Mouse (Mus musculus) erythroblast, embryonic 14.5 days (primary cell): ENCODE data around the gene Scrn3. TPM values are rescaled to one million over a fixed set of nuclear protein-coding genes. Genes with fewer than 3 reads are reported as not detected.
A peak's percentile ranks its signal among the peaks of the same experiment; 100 is the strongest.

Experiments
- H3K27me3 ChIP-seq: 2 replicates; pipeline ENCODE4 v1.6.1; 2012; ENCODE audit warnings: inconsistent platforms; ENCODE audit not compliant: control insufficient read depth
- H3K36me3 ChIP-seq: 2 replicates; pipeline ENCODE4 v1.6.1; 2012; ENCODE audit warnings: mild to moderate bottlenecking, inconsistent platforms; ENCODE audit not compliant: control insufficient read depth
- H3K4me1 ChIP-seq: 2 replicates; pipeline ENCODE4 v1.6.1; 2012; ENCODE audit warnings: inconsistent platforms; ENCODE audit not compliant: control insufficient read depth
- H3K4me3 ChIP-seq: replicated peaks from 2 replicates; pipeline ENCODE3; 2012; ENCODE audit warnings: moderate library complexity, mild to moderate bottlenecking, inconsistent platforms
- H3K9me3 ChIP-seq: 2 replicates; pipeline ENCODE4 v1.6.1; 2012; ENCODE audit warnings: low read length, inconsistent platforms, mixed read lengths; ENCODE audit not compliant: control insufficient read depth
- GATA1 ChIP-seq: IDR thresholded peaks from 2 replicates; pipeline ENCODE4 v1.6.1; 2012; ENCODE audit warnings: low read length, inconsistent platforms, mixed read lengths
- TAL1 ChIP-seq: IDR thresholded peaks from 3 replicates; pipeline ENCODE4 v1.6.1; 2012; ENCODE audit warnings: low read length, inconsistent platforms, mixed read lengths
- polyA plus RNA-seq: library from polyadenylated mRNA; stranded (reverse); fragments of >175 nt; gene quantifications from 2 replicates; pipeline ENCODE4 v1.2.3, GENCODE M21; 2012

Gene Scrn3
- polyA plus RNA-seq, 1 experiment = 0.56 TPM

GRCm38 (mm10) chr2:73273249-73274118 lies 38.9 kb upstream of the Scrn3 start:
- H3K27me3 ChIP-seq = peaks cover 100% of the 10 kb centered on the region
- H3K9me3 ChIP-seq = peaks cover 38% of the 10 kb centered on the region
- peak overlapping the region; percentile 35 for H3K4me3 ChIP-seq
- H3K36me3 ChIP-seq = no peaks in the 10 kb centered on the region
- peaks cover 27% of the 10 kb centered on the region for H3K4me1 ChIP-seq
- TF ChIP-seq GATA1 (no peak), TAL1 (no peak)

GRCm38 (mm10) chr2:73274119-73274920 lies 38.1 kb upstream of the Scrn3 start:
- Histone ChIP-seq H3K4me3 (no peak overlapping the region), H3K4me1 (peaks cover 33% of the 10 kb centered on the region), H3K36me3 (no peaks in the 10 kb centered on the region), H3K27me3 (peaks cover 100% of the 10 kb centered on the region), H3K9me3 (peaks cover 43% of the 10 kb centered on the region)
- TF ChIP-seq GATA1 (no peak), TAL1 (no peak)

- Histone ChIP-seq H3K36me3 (no peaks in the 10 kb centered on the region), H3K27me3 (peaks cover 100% of the 10 kb centered on the region), H3K4me3 (no peak overlapping the region), H3K4me1 (peaks cover 34% of the 10 kb centered on the region), H3K9me3 (peaks cover 41% of the 10 kb centered on the region)
- no peak for TF ChIP-seq GATA1
- TF ChIP-seq TAL1 = no peak
Observed at GRCm38 (mm10) chr2:73275261-73276040, 37.0 kb upstream of the Scrn3 start.

- no peaks in the 10 kb centered on the region for H3K36me3 ChIP-seq
- H3K4me1 ChIP-seq = peaks cover 40% of the 10 kb centered on the region
- H3K4me3 ChIP-seq = no peak overlapping the region
- peaks cover 45% of the 10 kb centered on the region for H3K9me3 ChIP-seq
- TF ChIP-seq GATA1 (no peak), TAL1 (no peak)
- peaks cover 100% of the 10 kb centered on the region for H3K27me3 ChIP-seq
Observed at GRCm38 (mm10) chr2:73276141-73276571, 36.2 kb upstream of the Scrn3 start.

GRCm38 (mm10) chr2:73277021-73277708 lies 35.2 kb upstream of the Scrn3 start:
- Histone ChIP-seq H3K4me1 (peaks cover 39% of the 10 kb centered on the region), H3K27me3 (peaks cover 100% of the 10 kb centered on the region)

GRCm38 (mm10) chr2:73277709-73278075 lies 34.7 kb upstream of the Scrn3 start:
- peaks cover 100% of the 10 kb centered on the region for H3K27me3 ChIP-seq
- H3K36me3 ChIP-seq = peaks cover 1% of the 10 kb centered on the region
- H3K4me3 ChIP-seq = no peak overlapping the region
- H3K9me3 ChIP-seq = peaks cover 35% of the 10 kb centered on the region
- TF ChIP-seq TAL1 (no peak), GATA1 (no peak)
- peaks cover 38% of the 10 kb centered on the region for H3K4me1 ChIP-seq

More at GRCm38 (mm10) chr2:73277021-73277708, 35.2 kb upstream of the Scrn3 start:
- H3K9me3 ChIP-seq = peaks cover 37% of the 10 kb centered on the region
- no peak for TF ChIP-seq GATA1
- no peak for TF ChIP-seq TAL1
- no peak overlapping the region for H3K4me3 ChIP-seq
- H3K36me3 ChIP-seq = no peaks in the 10 kb centered on the region; the same call in 1 of the 2 replicates

- H3K4me1 ChIP-seq = peaks cover 32% of the 10 kb centered on the region
- peaks cover 29% of the 10 kb centered on the region for H3K9me3 ChIP-seq
- TF ChIP-seq GATA1 = no peak
- TF ChIP-seq TAL1 = no peak
- peaks cover 2% of the 10 kb centered on the region for H3K36me3 ChIP-seq
- H3K27me3 ChIP-seq = peaks cover 95% of the 10 kb centered on the region
- H3K4me3 ChIP-seq = no peak overlapping the region
Observed at GRCm38 (mm10) chr2:73278131-73278854, 34.1 kb upstream of the Scrn3 start.

GRCm38 (mm10) chr2:73278869-73279268 lies 33.5 kb upstream of the Scrn3 start:
- peaks cover 24% of the 10 kb centered on the region for H3K9me3 ChIP-seq
- H3K4me1 ChIP-seq = peaks cover 27% of the 10 kb centered on the region
- peaks cover 2% of the 10 kb centered on the region for H3K36me3 ChIP-seq
- no peak overlapping the region for H3K4me3 ChIP-seq
- peaks cover 89% of the 10 kb centered on the region for H3K27me3 ChIP-seq
- TF ChIP-seq GATA1 = no peak
- no peak for TF ChIP-seq TAL1
